Mouse (Mus musculus) heart, embryonic 11.5 days (tissue): ENCODE results near the gene Stim2. TPM values are rescaled to one million over a fixed set of nuclear protein-coding genes. Genes with fewer than 3 reads are reported as not detected.

ENCODE experiments used
- ATAC-seq: fragments of 200-750 bp; cut with Nextera tagmentation; replicated peaks from 2 replicates; pipeline ENCODE4 v1.8.0; 2017; ENCODE audit warnings: moderate library complexity; ENCODE audit not compliant: insufficient number of reproducible peaks, low FRiP score, low TSS enrichment
- H3K27ac ChIP-seq: fragments of 300-500 bp; sonication (generic); 2 replicates; pipeline ENCODE4 v1.5.1; 2014; ENCODE audit warnings: mild to moderate bottlenecking, low read depth, low read length
- H3K27me3 ChIP-seq: fragments of 300-500 bp; sonication (generic); 2 replicates; pipeline ENCODE4 v1.6.1; 2014; ENCODE audit warnings: mild to moderate bottlenecking, low read length, mixed read lengths; ENCODE audit not compliant: control insufficient read depth, insufficient read depth
- H3K36me3 ChIP-seq: fragments of 300-500 bp; sonication (generic); 2 replicates; pipeline ENCODE4 v1.6.1; 2014; ENCODE audit warnings: mild to moderate bottlenecking, low read length, moderate library complexity, mixed read lengths; ENCODE audit not compliant: control insufficient read depth, insufficient read depth
- H3K4me1 ChIP-seq: fragments of 300-500 bp; sonication (generic); 2 replicates; pipeline ENCODE4 v1.6.1; 2014; ENCODE audit warnings: low read length; ENCODE audit not compliant: control insufficient read depth, insufficient read depth
- H3K4me2 ChIP-seq: fragments of 300-500 bp; sonication (generic); 2 replicates; pipeline ENCODE4 v1.6.1; 2014; ENCODE audit warnings: mild to moderate bottlenecking, moderate library complexity
- H3K4me3 ChIP-seq: fragments of 300-500 bp; sonication (generic); 2 replicates; pipeline ENCODE4 v1.5.1; 2014; ENCODE audit warnings: low read depth, low read length
- H3K9ac ChIP-seq: fragments of 300-500 bp; sonication (generic); 2 replicates; pipeline ENCODE4 v1.6.1; 2014; ENCODE audit warnings: mild to moderate bottlenecking, low read depth, low read length, moderate library complexity
- H3K9me3 ChIP-seq: fragments of 300-500 bp; sonication (generic); replicated peaks from 2 replicates; pipeline ENCODE4 v1.6.1; 2016; ENCODE audit warnings: low read length; ENCODE audit not compliant: control insufficient read depth
- WGBS: fragments of 180-500 bp; shearing (Covaris S2); extraction: QIAGEN DNeasy Blood & Tissue Kit; methylation state at CpG from one replicate; pipeline ENCODE4 v1.1.7; 2014; ENCODE audit not compliant: insufficient replicate concordance; 5-methylcytosine and 5-hydroxymethylcytosine counted together
- polyA plus RNA-seq: library from polyadenylated mRNA; unstranded; fragments of >200 nt; fragmentation: Nextera tagmentation; extraction: Ambion mirVana; gene quantifications from 2 replicates; pipeline ENCODE4 v1.2.1, GENCODE M21; 2014

The Stim2 gene
- polyA plus RNA-seq, 1 experiment from 2014 or later, result 9.9 TPM

GRCm38 (mm10) chr5:53961229-53961628, 37.1 kb upstream of the Stim2 start:
- WGBS, result 58% methylated on average over 5 of the region's 5 CpGs
- Histone ChIP-seq H3K27me3 (no peaks in the 10 kb centered on the region), H3K36me3 (no peaks in the 10 kb centered on the region), H3K9ac (no peak overlapping the region), H3K4me2 (no peak overlapping the region), H3K9me3 (no peaks in the 10 kb centered on the region), H3K27ac (no peak overlapping the region), H3K4me3 (no peak overlapping the region), H3K4me1 (no peaks in the 10 kb centered on the region)
- ATAC-seq, result no peak

DNA sequence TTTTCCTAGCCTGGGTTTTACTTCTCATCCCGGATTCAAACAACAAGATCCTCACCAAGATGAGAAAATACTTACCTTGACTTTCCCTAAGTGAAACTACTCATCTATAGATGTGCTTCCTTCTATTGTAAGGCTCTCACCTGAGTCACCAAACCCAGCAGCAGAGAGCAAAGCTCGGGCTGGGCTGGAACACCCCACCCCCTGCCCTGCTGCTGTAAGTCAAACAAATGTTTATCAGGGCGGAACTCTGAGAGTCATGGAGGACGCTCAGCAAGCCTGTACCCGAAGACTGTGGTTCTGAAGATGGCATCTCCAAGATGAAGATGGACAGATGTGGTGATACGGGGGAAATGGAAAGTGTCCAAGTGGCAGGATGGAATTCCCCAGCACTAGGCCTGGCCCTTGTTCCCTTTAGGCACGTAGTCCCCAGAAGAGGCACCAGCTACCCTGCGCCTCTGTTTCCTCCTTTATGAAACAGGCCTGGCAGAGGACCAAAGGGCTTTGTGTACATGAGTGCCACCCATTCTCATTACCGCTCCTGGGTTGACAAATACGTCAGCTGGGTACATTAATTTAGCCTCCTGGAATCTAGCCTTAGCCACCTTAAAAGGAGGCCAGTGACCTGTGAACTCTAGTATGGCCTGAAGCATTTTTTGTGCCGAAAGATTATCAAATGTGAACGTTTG, 36.3 kb upstream of the Stim2 start:
- Histone ChIP-seq H3K4me1 (no peaks in the 10 kb centered on the region), H3K4me3 (no peak overlapping the region), H3K9me3 (no peaks in the 10 kb centered on the region), H3K27ac (no peak overlapping the region), H3K36me3 (no peaks in the 10 kb centered on the region), H3K9ac (no peak overlapping the region), H3K27me3 (no peaks in the 10 kb centered on the region), H3K4me2 (no peak overlapping the region)
- 75% methylated on average over 12 of the region's 12 CpGs for whole genome bisulfite sequencing
- ATAC-seq, result no peak

- Histone ChIP-seq H3K9ac (no peak overlapping the region), H3K27me3 (no peaks in the 10 kb centered on the region), H3K9me3 (no peaks in the 10 kb centered on the region), H3K27ac (no peak overlapping the region), H3K4me3 (no peak overlapping the region), H3K4me1 (peaks cover 4% of the 10 kb centered on the region; the same call in 1 of the 2 replicates), H3K4me2 (no peak overlapping the region), H3K36me3 (no peaks in the 10 kb centered on the region)
- ATAC-seq, result no peak
- WGBS, result 76% methylated on average over 5 of the region's 5 CpGs
These were observed 32.6 kb upstream of the Stim2 start for GRCm38 (mm10) chr5:53965656-53966055.

GRCm38 (mm10) chr5:53967560-53967959, 30.7 kb upstream of the Stim2 start:
- 57% methylated on average over 2 of the region's 2 CpGs for WGBS
- H3K36me3 ChIP-seq, result no peaks in the 10 kb centered on the region
- no peak overlapping the region for H3K9ac ChIP-seq
- H3K27me3 ChIP-seq, result no peaks in the 10 kb centered on the region
- no peak overlapping the region for H3K4me2 ChIP-seq
- H3K4me3 ChIP-seq, result no peak overlapping the region
- H3K4me1 ChIP-seq, result peaks cover 4% of the 10 kb centered on the region; the same call in 1 of the 2 replicates
- ATAC-seq, result no peak
- no peak overlapping the region for H3K27ac ChIP-seq
- H3K9me3 ChIP-seq, result no peaks in the 10 kb centered on the region

- Histone ChIP-seq H3K4me3 (no peak overlapping the region), H3K4me2 (no peak overlapping the region), H3K9me3 (no peaks in the 10 kb centered on the region), H3K4me1 (peaks cover 4% of the 10 kb centered on the region; the same call in 1 of the 2 replicates), H3K36me3 (no peaks in the 10 kb centered on the region), H3K9ac (no peak overlapping the region), H3K27ac (peak overlapping the region; percentile 35; the same call in 1 of the 2 replicates), H3K27me3 (no peaks in the 10 kb centered on the region)
- ATAC-seq, result peak; percentile 61
- 27% methylated on average over 7 of the region's 7 CpGs for WGBS
These were observed 28.1 kb upstream of the Stim2 start for GRCm38 (mm10) chr5:53970178-53970577.

DNA sequence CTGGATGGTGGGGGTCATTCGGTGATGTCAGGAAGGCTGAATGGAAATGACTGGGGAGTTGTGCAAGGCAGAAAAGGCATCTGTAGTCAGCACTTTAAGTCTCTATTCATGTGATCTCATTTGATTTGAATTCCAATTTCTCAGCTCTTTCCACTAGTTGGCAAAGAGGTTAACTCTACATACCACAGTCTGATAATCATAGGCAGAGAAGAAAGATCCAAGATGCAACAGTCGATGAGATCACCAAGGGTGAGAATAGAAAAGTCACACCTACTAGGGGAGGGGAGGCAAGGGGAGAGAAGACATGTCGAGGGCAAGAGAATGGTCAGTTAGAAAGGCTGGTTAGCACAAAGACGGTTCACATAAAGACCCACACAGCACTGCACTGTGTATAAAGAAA, 27.1 kb upstream of the Stim2 start:
- peaks cover 4% of the 10 kb centered on the region; the same call in 1 of the 2 replicates for H3K4me1 ChIP-seq
- H3K9ac ChIP-seq, result no peak overlapping the region
- no peaks in the 10 kb centered on the region for H3K9me3 ChIP-seq
- H3K4me3 ChIP-seq, result no peak overlapping the region
- 68% methylated on average over 4 of the region's 4 CpGs for WGBS
- no peak for ATAC-seq
- H3K27ac ChIP-seq, result no peak overlapping the region
- H3K27me3 ChIP-seq, result no peaks in the 10 kb centered on the region
- H3K36me3 ChIP-seq, result no peaks in the 10 kb centered on the region
- no peak overlapping the region for H3K4me2 ChIP-seq

GRCm38 (mm10) chr5:53972905-53973304, 25.4 kb upstream of the Stim2 start:
- no peaks in the 10 kb centered on the region for H3K27me3 ChIP-seq
- H3K36me3 ChIP-seq, result no peaks in the 10 kb centered on the region
- no peaks in the 10 kb centered on the region for H3K9me3 ChIP-seq
- H3K4me1 ChIP-seq, result peaks cover 4% of the 10 kb centered on the region; the same call in 1 of the 2 replicates
- no peak for ATAC-seq
- 83% methylated on average over 4 of the region's 4 CpGs for WGBS
- H3K4me3 ChIP-seq, result no peak overlapping the region
- no peak overlapping the region for H3K9ac ChIP-seq
- H3K4me2 ChIP-seq, result no peak overlapping the region
- no peak overlapping the region for H3K27ac ChIP-seq

DNA sequence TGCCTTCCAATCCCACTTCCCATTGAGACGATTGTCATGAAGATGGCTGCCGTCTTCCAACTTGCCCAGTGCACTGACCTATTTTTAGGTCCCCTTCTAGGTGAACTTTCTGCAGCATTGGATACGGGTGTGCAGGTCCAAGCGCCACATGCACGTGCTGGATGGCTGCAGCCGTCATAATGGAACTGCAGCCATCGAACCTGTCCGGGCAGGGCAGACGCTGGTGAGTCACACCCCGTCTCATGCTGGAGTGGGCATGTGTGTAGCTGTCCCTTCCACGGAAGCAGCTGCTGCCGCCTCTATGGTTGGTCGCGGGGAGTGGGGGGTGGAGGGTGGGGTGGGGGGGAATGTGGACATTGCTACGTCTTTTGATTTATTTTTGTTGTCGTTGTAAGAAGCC, 21.8 kb upstream of the Stim2 start:
- Histone ChIP-seq H3K4me3 (no peak overlapping the region), H3K4me2 (no peak overlapping the region), H3K27ac (no peak overlapping the region), H3K9me3 (no peaks in the 10 kb centered on the region), H3K27me3 (no peaks in the 10 kb centered on the region), H3K4me1 (no peaks in the 10 kb centered on the region), H3K36me3 (no peaks in the 10 kb centered on the region), H3K9ac (no peak overlapping the region)
- ATAC-seq, result no peak
- WGBS, result 89% methylated on average over 16 of the region's 16 CpGs

GRCm38 (mm10) chr5:53977060-53977459, 21.2 kb upstream of the Stim2 start:
- Histone ChIP-seq H3K9ac (no peak overlapping the region), H3K36me3 (no peaks in the 10 kb centered on the region), H3K4me2 (no peak overlapping the region), H3K9me3 (no peaks in the 10 kb centered on the region), H3K4me3 (no peak overlapping the region), H3K4me1 (no peaks in the 10 kb centered on the region), H3K27me3 (no peaks in the 10 kb centered on the region), H3K27ac (no peak overlapping the region)
- 84% methylated on average over 8 of the region's 8 CpGs for WGBS
- ATAC-seq, result no peak
